Mouse (Mus musculus) erythroblast, embryonic 14.5 days (primary cell): ENCODE results near the gene Inka2.

Source experiments
- GATA1 ChIP-seq: IDR thresholded peaks from 2 replicates; pipeline ENCODE4 v1.6.1; 2012; ENCODE audit warnings: low read length, inconsistent platforms, mixed read lengths
- TAL1 ChIP-seq: IDR thresholded peaks from 3 replicates; pipeline ENCODE4 v1.6.1; 2012; ENCODE audit warnings: low read length, inconsistent platforms, mixed read lengths

DNA sequence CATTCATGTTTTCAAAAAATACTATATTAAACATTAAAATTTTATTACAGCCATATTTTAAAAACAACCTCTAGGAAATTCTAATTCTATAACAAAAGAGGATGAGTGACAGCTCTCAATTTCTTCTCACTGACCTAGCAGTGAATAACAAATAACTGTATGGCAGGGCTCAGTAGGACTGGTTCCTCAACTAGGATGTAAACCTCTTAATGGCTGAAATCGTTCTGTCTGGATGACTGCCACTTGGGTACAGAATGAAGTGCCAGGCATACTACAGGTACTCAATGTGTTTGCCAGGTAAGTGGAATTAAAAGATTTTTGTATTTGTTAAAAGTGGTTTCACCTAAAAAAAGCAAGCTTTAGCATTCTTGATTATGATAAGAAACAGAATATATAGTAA, 31.7 kb downstream of the Inka2 start:
- no peak for TF ChIP-seq TAL1
- no peak for TF ChIP-seq GATA1
